Mouse (Mus musculus): ENCODE results near the gene Kcna4.

Gene Kcna4

GRCm38 (mm10) chr2:107289990-107290696 lies at the start of gene Kcna4:
Gene Kcna4, plus strand, starts transcription at chr2:107290639.
- DNase-seq = peak; percentile 78

- peak; percentile 17 for DNase-seq
Observed at GRCm38 (mm10) chr2:107258091-107258490, 32.3 kb upstream of the Kcna4 start.

GRCm38 (mm10) chr2:107266251-107266650 lies 24.2 kb upstream of the Kcna4 start:
- no peak for DNase-seq

- no peak for DNase-seq
Observed at GRCm38 (mm10) chr2:107270050-107270449, 20.4 kb upstream of the Kcna4 start.

GRCm38 (mm10) chr2:107290697-107291019 lies 219 bp downstream of the Kcna4 start:
- DNase-seq = no peak

- peak; percentile 17 for DNase-seq
Observed at GRCm38 (mm10) chr2:107291142-107291541, 703 bp downstream of the Kcna4 start.

- no peak for DNase-seq
Observed at GRCm38 (mm10) chr2:107294521-107294920, 4.1 kb downstream of the Kcna4 start.

GRCm38 (mm10) chr2:107301886-107302285 lies 11.4 kb downstream of the Kcna4 start:
- no peak for DNase-seq

- DNase-seq = no peak
Observed at GRCm38 (mm10) chr2:107304707-107305106, 14.3 kb downstream of the Kcna4 start.

GRCm38 (mm10) chr2:107306077-107306476 lies 15.6 kb downstream of the Kcna4 start:
- DNase-seq = no peak

GRCm38 (mm10) chr2:107318636-107319035 lies 28.2 kb downstream of the Kcna4 start:
- DNase-seq = no peak

- no peak for DNase-seq
Observed at GRCm38 (mm10) chr2:107321596-107322226, 31.3 kb downstream of the Kcna4 start.

- DNase-seq = no peak
Observed at GRCm38 (mm10) chr2:107324090-107324489, 33.7 kb downstream of the Kcna4 start.

GRCm38 (mm10) chr2:107327276-107327675 lies 36.8 kb downstream of the Kcna4 start:
- no peak for DNase-seq

GRCm38 (mm10) chr2:107341291-107341690 lies 50.9 kb downstream of the Kcna4 start:
- no peak for DNase-seq

GRCm38 (mm10) chr2:107344807-107345206 lies 54.4 kb downstream of the Kcna4 start:
- no peak for DNase-seq

- no peak for DNase-seq
Observed at GRCm38 (mm10) chr2:107345299-107345698, 54.9 kb downstream of the Kcna4 start.
